Mouse (Mus musculus): Measurements from ENCODE around the gene Klf13.

Klf13 gene

GRCm38 (mm10) chr7:63888674-63889073, 50.0 kb downstream of the Klf13 start:
- DNase-seq (ENCODE audit: extremely low spot score, low spot score) = no peak

GRCm38 (mm10) chr7:63887602-63888123, 51.1 kb downstream of the Klf13 start:
- no peak for DNase-seq (ENCODE audit: extremely low spot score, low spot score)

DNA sequence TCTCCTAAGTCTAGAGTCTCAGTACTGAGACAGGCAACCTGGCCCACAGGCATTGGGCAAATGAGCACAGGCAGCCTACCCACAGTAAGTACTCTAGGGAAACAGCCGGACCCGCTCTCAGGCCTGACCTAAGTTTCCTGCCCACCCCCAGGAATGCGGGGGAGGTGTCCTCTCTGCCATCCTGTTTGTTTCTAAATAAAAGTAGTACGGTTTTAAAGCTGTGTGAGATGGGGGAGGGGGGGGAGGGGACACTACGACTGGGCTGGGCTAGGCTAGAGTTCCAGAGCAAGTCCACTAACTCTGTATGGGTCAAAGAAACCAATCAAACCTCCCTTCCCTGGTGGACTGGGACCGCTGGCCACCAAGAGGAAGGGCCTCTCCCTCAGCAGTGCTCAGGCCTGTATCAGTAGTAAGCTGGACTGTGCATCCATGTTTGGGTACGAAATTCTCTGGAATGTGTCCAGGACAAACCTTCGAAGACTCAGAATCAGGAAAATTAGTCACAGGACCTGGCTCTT, 51.6 kb downstream of the Klf13 start:
- DNase-seq (ENCODE audit: extremely low spot score, low spot score) = no peak

- no peak for DNase-seq (ENCODE audit: extremely low spot score, low spot score)
Measured at GRCm38 (mm10) chr7:63885025-63885424, 53.7 kb downstream of the Klf13 start.

GRCm38 (mm10) chr7:63882739-63883138, 56.0 kb downstream of the Klf13 start:
- no peak for DNase-seq (ENCODE audit: extremely low spot score, low spot score)

DNA sequence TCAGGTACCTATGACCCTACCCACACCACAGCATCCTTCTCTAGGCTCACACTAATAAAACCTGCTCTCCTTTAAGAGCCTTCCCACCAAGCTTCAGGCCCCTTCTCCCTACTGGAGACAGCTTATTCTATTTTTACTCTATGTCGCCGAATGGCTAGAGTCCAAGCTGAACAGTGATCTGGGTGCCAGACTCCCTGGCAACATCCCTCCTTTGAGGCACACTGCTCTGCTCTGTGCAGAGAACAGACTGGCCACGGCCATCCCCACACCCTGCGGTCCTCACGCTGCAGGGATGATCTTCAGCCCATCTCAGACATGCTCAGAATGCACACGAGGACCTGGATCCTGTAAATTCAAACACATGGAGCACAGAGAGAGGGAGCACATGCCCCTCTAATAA, 59.1 kb downstream of the Klf13 start:
- DNase-seq (ENCODE audit: extremely low spot score, low spot score) = no peak

DNA sequence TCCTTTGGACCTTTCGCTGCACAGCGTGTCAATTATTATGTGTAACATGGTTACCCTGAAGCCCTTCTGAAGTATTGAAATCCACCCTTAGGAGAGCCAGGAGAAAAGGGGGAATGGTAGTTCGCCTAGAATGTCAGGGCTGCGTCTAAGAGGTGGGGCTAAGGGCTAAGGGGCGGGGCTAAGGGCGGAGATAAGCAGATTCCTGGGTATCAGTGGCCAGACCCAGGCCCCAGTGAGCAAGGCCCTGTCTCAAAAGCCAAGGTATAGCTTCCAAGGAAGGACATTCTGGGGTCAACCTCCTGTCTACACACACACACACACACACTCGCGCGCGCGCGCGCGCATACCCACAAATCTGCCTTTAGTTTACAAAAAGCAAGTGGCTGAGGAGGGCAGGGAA, 61.1 kb downstream of the Klf13 start:
- DNase-seq (ENCODE audit: extremely low spot score, low spot score) = no peak

DNA sequence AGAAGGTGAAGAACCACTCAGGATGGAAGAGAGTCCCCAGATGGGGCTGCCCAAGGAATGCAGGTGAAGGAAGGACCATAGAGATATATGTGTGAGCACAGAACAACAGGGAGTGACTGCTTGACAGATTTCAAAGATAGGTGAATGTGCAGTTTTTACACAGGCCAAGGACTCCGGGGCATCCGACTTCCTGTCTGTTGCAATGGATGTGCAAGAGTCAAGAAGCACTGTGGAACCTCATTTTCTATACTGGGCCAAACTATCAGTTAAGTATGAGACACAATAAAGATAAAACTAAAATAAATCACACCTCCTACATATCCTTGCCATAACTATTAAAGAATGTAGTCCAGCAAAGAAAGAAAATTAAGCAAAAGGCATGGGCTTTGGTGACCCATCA, 62.1 kb downstream of the Klf13 start:
- DNase-seq (ENCODE audit: extremely low spot score, low spot score) = no peak

DNA sequence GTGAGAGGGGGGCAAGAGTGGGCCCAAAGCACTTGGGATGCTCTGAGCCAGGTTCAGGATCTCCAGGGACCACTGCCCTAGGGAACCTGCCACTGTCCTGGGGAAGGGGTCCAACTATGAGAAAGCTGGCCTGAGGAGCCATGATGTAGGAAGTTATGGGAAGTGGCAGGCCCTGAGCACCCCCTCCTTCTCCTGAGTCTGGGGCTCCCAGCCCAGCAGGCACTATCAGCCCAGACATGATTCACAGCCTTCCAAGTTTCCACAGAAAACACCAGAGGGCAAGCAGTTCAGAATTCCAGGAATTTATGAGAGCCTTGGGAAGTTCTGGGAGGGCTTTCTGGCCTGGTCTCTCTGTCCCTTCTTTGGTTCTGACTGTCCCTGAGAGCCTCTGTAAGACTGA, 63.0 kb downstream of the Klf13 start:
- no peak for DNase-seq (ENCODE audit: extremely low spot score, low spot score)

DNA sequence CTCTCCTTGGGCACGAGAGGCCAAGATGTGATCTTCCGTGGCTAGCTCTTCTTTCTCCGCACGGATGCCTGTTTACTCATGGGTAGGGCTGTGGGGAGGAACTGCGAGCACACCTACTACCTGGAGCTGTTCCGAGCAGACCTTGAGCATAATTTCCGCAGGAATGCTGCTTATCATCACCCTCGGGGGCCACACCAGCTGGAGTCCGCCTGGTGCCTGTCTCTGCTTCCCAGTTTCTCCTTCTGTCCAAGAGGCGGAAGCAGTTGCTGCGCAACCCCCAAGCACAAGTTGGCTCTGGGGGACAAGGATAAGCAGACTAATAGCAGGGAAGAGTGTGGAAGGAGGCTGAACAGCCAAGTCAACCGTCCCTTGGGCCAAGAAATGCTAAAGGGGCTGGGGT, 64.8 kb downstream of the Klf13 start:
- no peak for DNase-seq (ENCODE audit: extremely low spot score, low spot score)

DNA sequence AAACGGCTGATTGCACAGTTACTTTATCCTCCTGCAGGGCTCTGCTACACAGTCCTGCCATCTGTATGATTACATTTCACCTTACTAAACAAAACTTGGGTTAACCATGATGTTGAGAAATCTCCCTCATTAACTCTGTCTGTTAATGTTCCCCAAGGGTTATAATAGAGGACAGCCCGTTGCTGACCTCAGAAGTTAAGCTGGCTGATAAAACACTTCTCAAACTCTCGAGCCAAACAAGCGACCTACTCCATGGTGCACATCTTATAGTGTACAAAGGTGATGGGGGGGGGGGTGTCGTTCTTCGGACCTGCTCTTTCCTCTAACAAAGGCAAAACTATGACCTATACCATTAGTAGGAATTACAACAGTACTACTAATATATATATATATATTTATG, 67.0 kb downstream of the Klf13 start:
- no peak for DNase-seq (ENCODE audit: extremely low spot score, low spot score)

DNA sequence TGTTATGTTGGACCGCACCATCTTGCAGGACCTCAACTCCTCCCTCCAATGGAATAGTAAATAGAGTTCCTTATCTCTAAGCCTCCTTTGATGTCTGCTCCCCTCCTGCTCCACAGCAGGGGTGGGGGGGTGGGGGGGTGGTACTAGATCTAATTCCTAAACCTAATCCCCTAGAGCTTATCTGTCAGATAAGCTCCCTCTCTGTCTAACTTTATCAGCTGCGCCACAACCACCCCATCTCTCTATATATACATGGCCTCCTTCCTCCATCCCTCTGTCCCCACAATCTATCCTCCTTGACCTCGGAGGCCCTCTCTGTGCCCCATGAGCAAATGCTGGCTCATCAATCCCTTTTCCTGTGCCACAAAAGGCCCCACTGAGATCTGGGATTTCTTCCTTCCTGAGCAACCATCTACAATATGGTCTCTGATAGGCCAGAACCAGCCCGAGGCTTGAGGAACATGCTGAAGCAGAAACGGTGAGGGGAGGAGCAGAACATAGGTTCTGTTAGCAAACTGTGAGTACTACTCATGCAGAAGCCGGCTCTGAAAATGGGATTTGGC, 70.3 kb downstream of the Klf13 start:
- no peak for DNase-seq (ENCODE audit: extremely low spot score, low spot score)

DNA sequence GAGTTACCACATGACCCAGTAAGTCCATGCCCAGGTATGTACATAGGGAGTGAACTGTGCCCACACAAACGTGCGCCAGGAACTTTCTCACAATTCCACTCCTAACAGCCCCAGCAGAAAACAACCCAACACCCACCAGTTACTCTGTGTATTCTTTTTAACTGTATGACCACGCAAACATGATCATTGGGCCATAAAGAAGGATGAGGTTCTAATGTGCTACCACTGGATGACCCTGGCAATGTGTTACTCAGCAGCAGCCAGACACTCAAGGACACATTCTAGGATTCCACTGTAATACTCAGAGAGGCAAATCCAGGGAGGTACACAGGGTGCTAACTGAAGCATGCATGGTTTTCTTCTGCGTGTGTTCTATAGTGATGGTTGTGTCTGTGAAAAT, 72.8 kb downstream of the Klf13 start:
- no peak for DNase-seq (ENCODE audit: extremely low spot score, low spot score)

- DNase-seq (ENCODE audit: extremely low spot score, low spot score) = no peak
Measured at GRCm38 (mm10) chr7:63863046-63863445, 75.7 kb downstream of the Klf13 start.

DNA sequence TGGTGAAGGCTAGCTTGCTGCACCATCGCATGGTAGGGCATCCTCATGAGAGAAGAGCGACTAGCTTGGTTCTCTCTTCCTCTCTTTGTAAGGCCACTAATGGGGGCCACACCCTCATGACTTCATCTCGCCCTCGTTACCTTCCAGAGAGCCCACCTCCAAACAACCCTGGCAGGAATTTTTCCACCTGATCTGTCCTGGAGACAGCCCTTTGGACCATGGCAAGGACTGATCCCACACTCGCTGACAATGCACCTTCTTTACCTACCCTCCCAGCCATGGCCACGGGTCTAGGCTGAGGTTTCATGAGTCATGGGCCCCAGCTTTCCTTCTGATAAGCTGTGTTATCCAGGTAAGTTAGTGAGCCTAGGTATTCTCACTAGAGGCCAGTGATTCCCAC, 77.6 kb downstream of the Klf13 start:
- DNase-seq (ENCODE audit: extremely low spot score, low spot score) = no peak

DNA sequence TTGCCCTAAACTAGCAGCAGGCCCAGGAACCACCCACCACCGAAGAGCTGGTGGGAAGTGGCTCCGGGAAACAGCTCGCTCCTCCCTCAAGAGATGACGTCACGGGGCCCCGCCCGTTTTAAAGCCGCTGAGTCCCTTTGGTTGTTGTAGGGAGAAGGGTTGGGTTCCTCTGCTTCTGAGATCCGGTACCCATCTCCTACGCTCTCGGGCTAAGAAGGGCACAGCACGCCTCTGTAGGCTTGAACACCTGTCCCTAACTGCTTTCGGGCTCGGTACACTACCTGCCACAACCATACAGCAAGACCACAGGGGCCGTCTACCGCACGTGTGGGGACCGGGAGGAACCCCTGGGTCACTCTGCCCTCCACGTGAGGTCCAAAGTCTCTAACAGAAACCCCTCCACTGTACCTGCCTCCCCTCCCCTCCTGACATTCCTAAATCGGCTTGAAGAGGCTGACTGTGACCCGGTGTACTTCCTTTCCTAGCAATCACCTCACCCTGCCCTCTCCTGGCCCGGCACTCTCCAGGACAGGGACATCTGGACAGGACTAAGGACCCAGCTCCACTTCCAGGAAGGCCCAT, 80.1 kb downstream of the Klf13 start:
- peak; percentile 76 for DNase-seq (ENCODE audit: extremely low spot score, low spot score)

DNA sequence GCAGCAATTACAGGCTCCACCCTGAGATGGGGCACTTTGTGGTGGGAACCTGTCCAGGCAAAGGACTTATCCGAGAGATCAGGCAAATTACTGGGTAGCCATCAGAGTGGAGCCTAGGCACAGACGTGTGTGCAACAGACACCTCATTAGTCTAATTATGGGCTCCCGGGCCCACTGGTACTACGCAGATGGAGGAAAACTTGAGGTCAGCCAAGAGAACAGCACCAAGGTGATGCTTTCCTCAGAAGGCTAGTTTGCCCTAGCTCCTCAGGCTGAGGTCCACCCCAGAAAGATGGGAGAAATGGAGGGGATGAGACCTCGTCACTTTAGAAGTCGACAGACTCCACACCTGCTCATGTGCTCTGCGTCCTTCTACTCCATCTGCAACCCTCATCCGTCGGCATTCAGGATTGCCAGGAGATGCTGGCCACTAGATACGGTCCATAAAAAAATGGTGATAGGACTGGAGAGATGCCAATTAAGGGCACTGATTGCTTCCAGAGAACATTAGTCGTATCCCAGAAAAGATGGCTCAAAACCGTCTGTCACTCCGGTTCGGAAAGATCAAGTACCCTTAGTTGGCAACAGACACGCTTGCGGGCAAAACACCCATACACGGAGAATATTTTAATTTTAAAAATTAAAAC, 80.8 kb downstream of the Klf13 start:
- DNase-seq (ENCODE audit: extremely low spot score, low spot score) = no peak

DNA sequence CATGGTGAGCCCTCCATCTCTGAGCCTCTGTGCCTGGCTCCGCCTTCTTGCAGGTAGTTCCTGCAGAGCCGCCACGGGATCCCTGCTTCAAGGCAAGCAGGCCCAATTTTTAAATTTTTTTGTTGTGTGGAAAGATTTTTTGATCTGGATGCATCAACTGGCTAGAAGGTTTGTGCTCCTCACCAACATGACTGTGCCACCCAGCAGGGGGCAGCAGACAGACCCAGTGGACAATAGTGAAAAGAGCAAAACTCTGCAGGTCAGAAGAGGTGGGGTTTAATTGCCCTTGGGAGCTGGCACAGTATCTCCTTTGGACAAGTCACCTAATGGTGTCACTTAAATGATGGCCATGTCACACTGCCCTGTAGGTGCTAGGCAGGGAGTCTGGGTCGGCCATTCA, 83.4 kb downstream of the Klf13 start:
- DNase-seq (ENCODE audit: extremely low spot score, low spot score) = peak; percentile 53

GRCm38 (mm10) chr7:63851841-63852533, 86.7 kb downstream of the Klf13 start:
- DNase-seq (ENCODE audit: extremely low spot score, low spot score) = no peak
